Mouse (Mus musculus): ENCODE measurements around the gene Sema4f.

DNA sequence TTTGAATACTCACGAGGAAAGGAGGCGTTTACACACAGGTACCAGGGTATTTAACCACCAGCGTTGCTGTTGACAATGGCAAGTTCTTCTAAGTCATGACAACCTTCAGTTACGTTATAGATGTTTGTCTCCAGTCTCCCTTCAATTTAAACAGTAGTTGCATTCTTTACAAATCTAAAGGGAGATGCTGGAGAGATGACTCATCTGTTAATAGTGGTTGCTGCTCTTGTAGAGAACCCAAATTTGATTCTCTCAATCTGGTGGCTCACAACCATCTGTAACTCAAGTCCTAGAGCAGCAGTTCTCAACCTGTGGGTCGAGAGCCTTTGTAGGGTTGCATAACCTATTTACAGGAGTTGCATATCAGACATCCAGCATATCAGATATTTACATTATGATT lies 71.1 kb downstream of the Sema4f start:
- no peak for TF ChIP-seq GATA1 (IDR thresholded peaks at IDR 0.05; ENCODE audit: borderline replicate concordance, low read length)
- no peak for TF ChIP-seq FLI1 (IDR thresholded peaks at IDR 0.05; ENCODE audit: low read length)

All from megakaryocyte, embryonic 14.5 days (primary cell).